Mouse (Mus musculus) forebrain, embryonic 13.5 days (tissue): ENCODE data around the gene Mgll. TPM values are rescaled to one million over a fixed set of nuclear protein-coding genes. Genes with fewer than 3 reads are reported as not detected.
A peak's percentile ranks its signal among the peaks of the same experiment; 100 is the strongest.

ENCODE experiments used
- ATAC-seq: fragments of 200-750 bp; cut with Nextera tagmentation; 2 replicates; pipeline ENCODE4 v1.8.0; 2017
- H3K27ac ChIP-seq: fragments of 300-500 bp; sonication (generic); 2 replicates; pipeline ENCODE4 v1.5.1; 2015; ENCODE audit warnings: inconsistent platforms, mild to moderate bottlenecking, moderate library complexity
- H3K27me3 ChIP-seq: fragments of 300-500 bp; sonication (generic); 2 replicates; pipeline ENCODE4 v1.6.1; 2015; ENCODE audit warnings: mild to moderate bottlenecking, inconsistent platforms
- H3K36me3 ChIP-seq: fragments of 300-500 bp; sonication (generic); 2 replicates; pipeline ENCODE4 v1.6.1; 2015; ENCODE audit warnings: mild to moderate bottlenecking, inconsistent platforms; ENCODE audit not compliant: poor library complexity, severe bottlenecking
- H3K4me1 ChIP-seq: fragments of 300-500 bp; sonication (generic); 2 replicates; pipeline ENCODE4 v1.6.1; 2015; ENCODE audit warnings: inconsistent platforms
- H3K4me2 ChIP-seq: fragments of 300-500 bp; sonication (generic); 2 replicates; pipeline ENCODE4 v1.6.1; 2015; ENCODE audit warnings: inconsistent platforms, mild to moderate bottlenecking, moderate library complexity
- H3K4me3 ChIP-seq: fragments of 300-500 bp; sonication (generic); 2 replicates; pipeline ENCODE4 v1.5.1; 2015; ENCODE audit warnings: mild to moderate bottlenecking, inconsistent platforms
- H3K9ac ChIP-seq: fragments of 300-500 bp; sonication (generic); 2 replicates; pipeline ENCODE4 v1.6.1; 2015; ENCODE audit warnings: mild to moderate bottlenecking, inconsistent platforms
- H3K9me3 ChIP-seq: fragments of 300-500 bp; sonication (generic); replicated peaks from 2 replicates; pipeline ENCODE4 v1.6.1; 2016; ENCODE audit warnings: inconsistent platforms
- WGBS: fragments of 180-500 bp; shearing (Covaris S2); methylation state at CpG from one replicate; pipeline ENCODE4 v1.1.7; 2015; 5-methylcytosine and 5-hydroxymethylcytosine counted together
- polyA plus RNA-seq: library from polyadenylated mRNA; unstranded; fragments of >200 nt; fragmentation: Nextera tagmentation; extraction: Ambion mirVana; gene quantifications from 2 replicates; pipeline ENCODE4 v1.2.1, GENCODE M21; 2015

Gene Mgll
- polyA plus RNA-seq, 1 experiment from 2014 or later: 11.2 TPM

- Histone ChIP-seq H3K4me2 (no peak overlapping the region), H3K27me3 (no peaks in the 10 kb centered on the region), H3K27ac (no peak overlapping the region), H3K36me3 (peaks cover 26% of the 10 kb centered on the region), H3K9me3 (no peaks in the 10 kb centered on the region), H3K4me1 (peaks cover 10% of the 10 kb centered on the region), H3K9ac (no peak overlapping the region), H3K4me3 (no peak overlapping the region)
- 62% methylated on average over 5 of the region's 5 CpGs for WGBS
- ATAC-seq: peak; percentile 38; the same call in 1 of the 2 replicates
These were observed 108.5 kb downstream of the Mgll start for GRCm38 (mm10) chr6:88832663-88833062.

- Histone ChIP-seq H3K4me2 (no peak overlapping the region), H3K27me3 (no peaks in the 10 kb centered on the region), H3K9me3 (no peaks in the 10 kb centered on the region), H3K9ac (no peak overlapping the region), H3K36me3 (peaks cover 34% of the 10 kb centered on the region), H3K27ac (no peak overlapping the region), H3K4me3 (no peak overlapping the region), H3K4me1 (0 out of 2 replicates have a peak, but pooled peaks cover 7% of the 10 kb centered on the region)
- WGBS: 89% methylated on average over 5 of the region's 5 CpGs
- no peak for ATAC-seq
These were observed 109.3 kb downstream of the Mgll start for GRCm38 (mm10) chr6:88833340-88834140.

- H3K36me3 ChIP-seq: peaks cover 45% of the 10 kb centered on the region
- H3K4me2 ChIP-seq: no peak overlapping the region
- no peak for ATAC-seq
- H3K9ac ChIP-seq: no peak overlapping the region
- peaks cover 11% of the 10 kb centered on the region; the same call in 1 of the 2 replicates for H3K4me1 ChIP-seq
- H3K27me3 ChIP-seq: no peaks in the 10 kb centered on the region
- H3K4me3 ChIP-seq: no peak overlapping the region
- H3K9me3 ChIP-seq: no peaks in the 10 kb centered on the region
- WGBS: 79% methylated on average over 5 of the region's 5 CpGs
- no peak overlapping the region for H3K27ac ChIP-seq
These were observed 110.8 kb downstream of the Mgll start for GRCm38 (mm10) chr6:88835047-88835446.

- no peaks in the 10 kb centered on the region for H3K27me3 ChIP-seq
- H3K27ac ChIP-seq: no peak overlapping the region
- peaks cover 21% of the 10 kb centered on the region for H3K4me1 ChIP-seq
- WGBS: 89% methylated on average over 28 of the region's 28 CpGs
- no peaks in the 10 kb centered on the region for H3K9me3 ChIP-seq
- no peak overlapping the region for H3K9ac ChIP-seq
- peaks cover 45% of the 10 kb centered on the region for H3K36me3 ChIP-seq
- no peak for ATAC-seq
- no peak overlapping the region for H3K4me2 ChIP-seq
- no peak overlapping the region for H3K4me3 ChIP-seq
These were observed 112.1 kb downstream of the Mgll start for GRCm38 (mm10) chr6:88836178-88836819.

- no peak overlapping the region for H3K4me3 ChIP-seq
- WGBS: 90% methylated on average over 12 of the region's 12 CpGs
- H3K9me3 ChIP-seq: no peaks in the 10 kb centered on the region
- H3K27me3 ChIP-seq: no peaks in the 10 kb centered on the region
- H3K4me1 ChIP-seq: peaks cover 27% of the 10 kb centered on the region
- H3K9ac ChIP-seq: no peak overlapping the region
- ATAC-seq: no peak
- H3K27ac ChIP-seq: no peak overlapping the region
- peaks cover 46% of the 10 kb centered on the region for H3K36me3 ChIP-seq
- H3K4me2 ChIP-seq: no peak overlapping the region
These were observed 113.8 kb downstream of the Mgll start for GRCm38 (mm10) chr6:88837999-88838398.

GRCm38 (mm10) chr6:88838613-88839012 is 114.4 kb downstream of the Mgll start:
- Histone ChIP-seq H3K9me3 (no peaks in the 10 kb centered on the region), H3K27ac (no peak overlapping the region), H3K4me1 (peaks cover 29% of the 10 kb centered on the region), H3K4me3 (no peak overlapping the region), H3K36me3 (peaks cover 51% of the 10 kb centered on the region), H3K4me2 (no peak overlapping the region), H3K9ac (no peak overlapping the region), H3K27me3 (no peaks in the 10 kb centered on the region)
- 95% methylated on average over 10 of the region's 10 CpGs for WGBS
- no peak for ATAC-seq

GRCm38 (mm10) chr6:88839135-88839970 is 115.1 kb downstream of the Mgll start:
- peaks cover 27% of the 10 kb centered on the region for H3K4me1 ChIP-seq
- ATAC-seq: no peak
- WGBS: 82% methylated on average over 26 of the region's 26 CpGs
- H3K9me3 ChIP-seq: no peaks in the 10 kb centered on the region
- H3K27me3 ChIP-seq: no peaks in the 10 kb centered on the region
- H3K9ac ChIP-seq: no peak overlapping the region
- no peak overlapping the region for H3K4me2 ChIP-seq
- H3K4me3 ChIP-seq: no peak overlapping the region
- H3K36me3 ChIP-seq: peaks cover 58% of the 10 kb centered on the region
- H3K27ac ChIP-seq: no peak overlapping the region

- WGBS: 77% methylated on average over 3 of the region's 3 CpGs
- no peak overlapping the region for H3K9ac ChIP-seq
- H3K27me3 ChIP-seq: no peaks in the 10 kb centered on the region
- no peaks in the 10 kb centered on the region for H3K9me3 ChIP-seq
- peak overlapping the region; percentile 89 for H3K4me2 ChIP-seq
- H3K36me3 ChIP-seq: peaks cover 65% of the 10 kb centered on the region
- H3K27ac ChIP-seq: no peak overlapping the region
- peaks cover 27% of the 10 kb centered on the region for H3K4me1 ChIP-seq
- no peak for ATAC-seq
- H3K4me3 ChIP-seq: no peak overlapping the region
These were observed 116.0 kb downstream of the Mgll start for GRCm38 (mm10) chr6:88840211-88840610.

GRCm38 (mm10) chr6:88840791-88841513 is 116.7 kb downstream of the Mgll start:
- H3K4me1 ChIP-seq: peaks cover 27% of the 10 kb centered on the region
- no peaks in the 10 kb centered on the region for H3K27me3 ChIP-seq
- H3K27ac ChIP-seq: peak overlapping the region; percentile 80
- no peak for ATAC-seq
- H3K4me2 ChIP-seq: peak overlapping the region; percentile 89
- 53% methylated on average over 9 of the region's 9 CpGs for WGBS
- peaks cover 65% of the 10 kb centered on the region for H3K36me3 ChIP-seq
- peak overlapping the region; percentile 79 for H3K9ac ChIP-seq
- no peaks in the 10 kb centered on the region for H3K9me3 ChIP-seq
- H3K4me3 ChIP-seq: peak overlapping the region; percentile 70

- no peaks in the 10 kb centered on the region for H3K27me3 ChIP-seq
- 0% methylated on average over 22 of the region's 22 CpGs for WGBS
These were observed 117.2 kb downstream of the Mgll start for GRCm38 (mm10) chr6:88841514-88841780.

GRCm38 (mm10) chr6:88841781-88842689 is 117.8 kb downstream of the Mgll start, which contains the start of gene Abtb1:
Gene Abtb1 (minus strand): TSS chr6:88841984.
- Histone ChIP-seq H3K4me2 (peak within 1 kb of the TSS; percentile 89), H3K27ac (peak within 1 kb of the TSS; percentile 80), H3K4me1 (peaks cover 27% of the 10 kb centered on the region), H3K4me3 (peak within 1 kb of the TSS; percentile 70), H3K27me3 (no peaks in the 10 kb centered on the region), H3K9me3 (no peaks in the 10 kb centered on the region), H3K36me3 (peaks cover 65% of the 10 kb centered on the region), H3K9ac (peak within 1 kb of the TSS; percentile 79)
- WGBS: under 1% methylated on average over 58 of the region's 72 CpGs
- peak; percentile 94 for ATAC-seq

More at GRCm38 (mm10) chr6:88841514-88841780, 117.2 kb downstream of the Mgll start:
- peaks cover 65% of the 10 kb centered on the region for H3K36me3 ChIP-seq
- peak overlapping the region; percentile 79 for H3K9ac ChIP-seq
- H3K4me2 ChIP-seq: peak overlapping the region; percentile 89
- no peak for ATAC-seq
- peak overlapping the region; percentile 80 for H3K27ac ChIP-seq
- peaks cover 27% of the 10 kb centered on the region for H3K4me1 ChIP-seq
- no peaks in the 10 kb centered on the region for H3K9me3 ChIP-seq
- H3K4me3 ChIP-seq: peak overlapping the region; percentile 70
